Mouse (Mus musculus) intestine, embryonic 14.5 days (tissue): ENCODE data around the gene Nkx2-2. TPM values are rescaled to one million over a fixed set of nuclear protein-coding genes. Genes with fewer than 3 reads are reported as not detected.

Source experiments
- ATAC-seq: fragments of 200-750 bp; cut with Nextera tagmentation; replicated peaks from 2 replicates; pipeline ENCODE4 v1.8.0; 2017; ENCODE audit warnings: low read depth, moderate number of reproducible peaks, moderate TSS enrichment, moderate library complexity; ENCODE audit not compliant: low FRiP score, low TSS enrichment
- DNase-seq: peaks from one replicate; pipeline ENCODE4 v3.0.0-alpha.2; 2018; ENCODE audit warnings: low spot score
- H3K27ac ChIP-seq: fragments of 300-500 bp; sonication (generic); 2 replicates; pipeline ENCODE4 v1.5.1; 2014; ENCODE audit warnings: low read depth, mild to moderate bottlenecking, control low read depth
- H3K27me3 ChIP-seq: fragments of 300-500 bp; sonication (generic); replicated peaks from 2 replicates; pipeline ENCODE4 v1.6.1; 2014; ENCODE audit warnings: low read length, control low read depth; ENCODE audit not compliant: control insufficient read depth, insufficient read depth
- H3K36me3 ChIP-seq: fragments of 300-500 bp; sonication (generic); 2 replicates; pipeline ENCODE4 v1.6.1; 2014; ENCODE audit warnings: low read length, control low read depth; ENCODE audit not compliant: control insufficient read depth, insufficient read depth
- H3K4me1 ChIP-seq: fragments of 300-500 bp; sonication (generic); replicated peaks from 2 replicates; pipeline ENCODE4 v1.6.1; 2014; ENCODE audit warnings: low read length, control low read depth, mixed read lengths; ENCODE audit not compliant: control insufficient read depth, insufficient read depth
- H3K4me2 ChIP-seq: fragments of 300-500 bp; sonication (generic); 2 replicates; pipeline ENCODE4 v1.6.1; 2014; ENCODE audit warnings: low read length
- H3K4me3 ChIP-seq: fragments of 300-500 bp; sonication (generic); 2 replicates; pipeline ENCODE4 v1.5.1; 2014; ENCODE audit warnings: low read depth, low read length, control low read depth, mixed read lengths
- H3K9ac ChIP-seq: fragments of 300-500 bp; sonication (generic); 2 replicates; pipeline ENCODE4 v1.6.1; 2014; ENCODE audit warnings: mild to moderate bottlenecking, low read length
- H3K9me3 ChIP-seq: fragments of 300-500 bp; sonication (generic); 2 replicates; pipeline ENCODE4 v1.6.1; 2016; ENCODE audit warnings: low read length, control low read depth; ENCODE audit not compliant: control insufficient read depth
- WGBS: fragments of 180-500 bp; shearing (Covaris S2); extraction: QIAGEN DNeasy Blood & Tissue Kit; methylation state at CpG from one replicate; pipeline ENCODE4 v1.1.7; 2014; 5-methylcytosine and 5-hydroxymethylcytosine counted together
- polyA plus RNA-seq: library from polyadenylated mRNA; unstranded; fragments of >200 nt; fragmentation: Nextera tagmentation; extraction: Ambion mirVana; gene quantifications from 2 replicates; pipeline ENCODE4 v1.2.1, GENCODE M21; 2014

The Nkx2-2 gene
- polyA plus RNA-seq, 1 experiment from 2014 or later = 2.9 TPM

- Histone ChIP-seq H3K4me2 (peak overlapping the region; percentile 38; the same call in 1 of the 2 replicates), H3K9ac (no peak overlapping the region), H3K27ac (no peak overlapping the region), H3K9me3 (no peaks in the 10 kb centered on the region), H3K27me3 (peaks cover 93% of the 10 kb centered on the region), H3K36me3 (no peaks in the 10 kb centered on the region), H3K4me3 (peak overlapping the region; percentile 22; the same call in 1 of the 2 replicates), H3K4me1 (peaks cover 2% of the 10 kb centered on the region; the same call in 1 of the 2 replicates)
- WGBS = 3% methylated on average over 12 of the region's 12 CpGs
- no peak for DNase-seq
- no peak for ATAC-seq
These were observed 10.5 kb downstream of the Nkx2-2 start for GRCm38 (mm10) chr2:147183521-147183920.

- WGBS = 8% methylated on average over 25 of the region's 25 CpGs
- ATAC-seq (no peak), DNase-seq (peak; percentile 59)
- Histone ChIP-seq H3K36me3 (no peaks in the 10 kb centered on the region), H3K27ac (no peak overlapping the region), H3K9me3 (no peaks in the 10 kb centered on the region), H3K9ac (no peak overlapping the region), H3K27me3 (peaks cover 93% of the 10 kb centered on the region), H3K4me1 (peaks cover 5% of the 10 kb centered on the region; the same call in 1 of the 2 replicates), H3K4me3 (no peak overlapping the region), H3K4me2 (no peak overlapping the region)
These were observed 11.3 kb downstream of the Nkx2-2 start for GRCm38 (mm10) chr2:147182709-147183260.

- Histone ChIP-seq H3K9me3 (no peaks in the 10 kb centered on the region), H3K4me2 (no peak overlapping the region), H3K27ac (no peak overlapping the region), H3K4me1 (peaks cover 5% of the 10 kb centered on the region; the same call in 1 of the 2 replicates), H3K9ac (no peak overlapping the region), H3K36me3 (no peaks in the 10 kb centered on the region), H3K4me3 (no peak overlapping the region), H3K27me3 (peaks cover 87% of the 10 kb centered on the region)
- DNase-seq = peak; percentile 55
- ATAC-seq = no peak
- 18% methylated on average over 18 of the region's 18 CpGs for WGBS
These were observed 11.9 kb downstream of the Nkx2-2 start for GRCm38 (mm10) chr2:147181926-147182708.

GRCm38 (mm10) chr2:147181304-147181665 lies 12.8 kb downstream of the Nkx2-2 start:
- no peak for ATAC-seq
- Histone ChIP-seq H3K4me2 (no peak overlapping the region), H3K4me1 (peaks cover 5% of the 10 kb centered on the region; the same call in 1 of the 2 replicates), H3K9me3 (no peaks in the 10 kb centered on the region), H3K4me3 (no peak overlapping the region), H3K9ac (no peak overlapping the region), H3K36me3 (no peaks in the 10 kb centered on the region), H3K27ac (no peak overlapping the region), H3K27me3 (peaks cover 86% of the 10 kb centered on the region)
- WGBS = 10% methylated on average over 5 of the region's 5 CpGs
- no peak for DNase-seq

GRCm38 (mm10) chr2:147180649-147181303 lies 13.3 kb downstream of the Nkx2-2 start:
- DNase-seq (no peak), ATAC-seq (no peak)
- no peaks in the 10 kb centered on the region for H3K9me3 ChIP-seq
- H3K4me2 ChIP-seq = no peak overlapping the region
- H3K4me3 ChIP-seq = no peak overlapping the region
- H3K9ac ChIP-seq = no peak overlapping the region
- WGBS = 4% methylated on average over 32 of the region's 32 CpGs
- peaks cover 5% of the 10 kb centered on the region; the same call in 1 of the 2 replicates for H3K4me1 ChIP-seq
- H3K27me3 ChIP-seq = peaks cover 83% of the 10 kb centered on the region
- H3K27ac ChIP-seq = no peak overlapping the region
- no peaks in the 10 kb centered on the region for H3K36me3 ChIP-seq

- Histone ChIP-seq H3K9me3 (no peaks in the 10 kb centered on the region), H3K36me3 (no peaks in the 10 kb centered on the region), H3K27ac (no peak overlapping the region), H3K4me2 (peak overlapping the region; percentile 48), H3K27me3 (peaks cover 69% of the 10 kb centered on the region), H3K4me1 (0 out of 2 replicates have a peak, but pooled peaks cover 5% of the 10 kb centered on the region), H3K9ac (no peak overlapping the region), H3K4me3 (peak overlapping the region; percentile 24)
- 2% methylated on average over 39 of the region's 39 CpGs for WGBS
- peak; percentile 84 for DNase-seq
- peak; percentile 67; the same call in 1 of the 2 replicates for ATAC-seq
These were observed 15.7 kb downstream of the Nkx2-2 start for GRCm38 (mm10) chr2:147178091-147179059.

- DNase-seq (peak; percentile 95), ATAC-seq (peak; percentile 56; the same call in 1 of the 2 replicates)
- H3K27ac ChIP-seq = no peak overlapping the region
- 0 out of 2 replicates have a peak, but pooled peaks cover 5% of the 10 kb centered on the region for H3K4me1 ChIP-seq
- no peak overlapping the region for H3K9ac ChIP-seq
- H3K27me3 ChIP-seq = peaks cover 62% of the 10 kb centered on the region
- no peaks in the 10 kb centered on the region for H3K36me3 ChIP-seq
- no peaks in the 10 kb centered on the region for H3K9me3 ChIP-seq
- 9% methylated on average over 10 of the region's 10 CpGs for WGBS
- H3K4me3 ChIP-seq = peak overlapping the region; percentile 24
- H3K4me2 ChIP-seq = peak overlapping the region; percentile 48
These were observed 16.4 kb downstream of the Nkx2-2 start for GRCm38 (mm10) chr2:147177672-147178071.

- no peak overlapping the region for H3K9ac ChIP-seq
- 82% methylated on average over 11 of the region's 11 CpGs for whole genome bisulfite sequencing
- H3K4me3 ChIP-seq = no peak overlapping the region
- H3K4me2 ChIP-seq = no peak overlapping the region
- H3K9me3 ChIP-seq = no peaks in the 10 kb centered on the region
- DNase-seq = no peak
- no peaks in the 10 kb centered on the region for H3K36me3 ChIP-seq
- peaks cover 39% of the 10 kb centered on the region for H3K27me3 ChIP-seq
- H3K4me1 ChIP-seq = 0 out of 2 replicates have a peak, but pooled peaks cover 5% of the 10 kb centered on the region
- H3K27ac ChIP-seq = no peak overlapping the region
- ATAC-seq = no peak
These were observed 18.7 kb downstream of the Nkx2-2 start for GRCm38 (mm10) chr2:147175296-147175695.
